Mouse (Mus musculus): ENCODE data around the gene Nlrp4c. TPM values are rescaled to one million over a fixed set of nuclear protein-coding genes. Genes with fewer than 3 reads are reported as not detected.

Gene Nlrp4c
- total and polyA plus RNA-seq, 2 experiments from 2014 or later = not detected

- H3K4me3 ChIP-seq (ENCODE audit: low read depth, low read length) = no peak overlapping the region
- ATAC-seq (ENCODE audit: low FRiP score) = no peak
- no peak overlapping the region for H3K9ac ChIP-seq (replicated peaks; ENCODE audit: low read length, poor library complexity, severe bottlenecking)
- H3K4me1 ChIP-seq (ENCODE audit: insufficient read depth, low read length) = no peaks in the 10 kb centered on the region; the same call in 1 of the 2 replicates
- no peak overlapping the region for H3K4me2 ChIP-seq (ENCODE audit: low read depth, low read length, poor library complexity, severe bottlenecking)
- no peaks in the 10 kb centered on the region for H3K27me3 ChIP-seq (ENCODE audit: insufficient read depth, low read length)
- WGBS = 56% methylated on average over 4 of the region's 4 CpGs
- no peak for TF ChIP-seq CTCF (IDR thresholded peaks at IDR 0.05)
- no peak overlapping the region for H3K27ac ChIP-seq (ENCODE audit: low read depth, low read length)
- no peak for DNase-seq (ENCODE audit: low spot score)
- peaks cover 18% of the 10 kb centered on the region for H3K36me3 ChIP-seq (ENCODE audit: insufficient read depth, low read length)
- peaks cover 14% of the 10 kb centered on the region; the same call in 1 of the 2 replicates for H3K9me3 ChIP-seq (ENCODE audit: low read length)
Observed at GRCm38 (mm10) chr7:6130346-6130745, 85.4 kb downstream of the Nlrp4c start.

DNA sequence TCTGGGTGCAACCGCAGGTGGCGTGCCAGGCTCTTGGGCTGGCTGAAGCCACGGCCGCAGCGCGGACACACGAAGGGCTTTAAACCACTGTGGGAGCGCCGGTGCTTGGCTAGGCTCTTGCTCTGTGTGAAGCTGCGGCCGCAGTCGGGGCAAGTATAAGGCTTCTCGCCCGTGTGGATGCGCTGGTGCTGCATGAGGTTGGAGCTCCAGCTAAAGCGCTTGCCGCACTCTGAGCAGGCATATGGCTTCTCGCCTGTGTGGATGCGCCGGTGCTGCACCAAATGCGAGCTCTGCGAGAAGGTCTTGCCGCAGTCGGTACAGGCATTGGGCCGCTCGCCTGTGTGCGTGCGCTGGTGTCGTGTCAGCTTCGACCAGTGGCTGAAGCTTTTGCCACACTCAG lies 87.7 kb downstream of the Nlrp4c start:
- H3K27me3 ChIP-seq (ENCODE audit: insufficient read depth, low read length) = no peaks in the 10 kb centered on the region
- no peak overlapping the region for H3K27ac ChIP-seq (ENCODE audit: low read depth, low read length)
- no peak overlapping the region for H3K4me3 ChIP-seq (ENCODE audit: low read depth, low read length)
- no peak overlapping the region for H3K4me2 ChIP-seq (ENCODE audit: low read depth, low read length, poor library complexity, severe bottlenecking)
- H3K4me1 ChIP-seq (ENCODE audit: insufficient read depth, low read length) = no peaks in the 10 kb centered on the region
- 82% methylated on average over 30 of the region's 30 CpGs for WGBS
- no peak for DNase-seq (ENCODE audit: low spot score)
- H3K9ac ChIP-seq (replicated peaks; ENCODE audit: low read length, poor library complexity, severe bottlenecking) = no peak overlapping the region
- H3K9me3 ChIP-seq (ENCODE audit: low read length) = peaks cover 14% of the 10 kb centered on the region; the same call in 1 of the 2 replicates
- no peak for TF ChIP-seq CTCF (IDR thresholded peaks at IDR 0.05)
- H3K36me3 ChIP-seq (ENCODE audit: insufficient read depth, low read length) = peaks cover 21% of the 10 kb centered on the region
- ATAC-seq (ENCODE audit: low FRiP score) = no peak

DNA sequence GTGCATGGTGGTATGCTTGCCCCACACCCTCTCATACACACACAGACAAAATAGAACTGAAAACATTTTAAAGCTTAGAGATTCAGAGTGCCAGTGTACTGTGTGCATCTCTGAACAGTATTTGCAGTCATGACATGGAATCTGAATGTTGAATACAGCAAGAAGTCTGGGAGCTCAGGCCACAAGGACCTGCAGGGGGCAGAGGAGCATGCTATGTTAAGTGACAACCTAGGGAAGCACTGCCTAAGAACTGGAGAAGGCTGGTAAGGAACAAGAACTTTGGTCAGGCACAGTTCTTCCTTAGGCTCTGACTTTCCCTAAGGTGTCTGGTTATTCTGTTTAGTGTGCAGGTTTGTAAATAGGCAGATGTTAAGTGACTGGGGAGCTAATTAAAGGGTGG lies 91.5 kb downstream of the Nlrp4c start:
- H3K27me3 ChIP-seq (ENCODE audit: insufficient read depth, low read length) = no peaks in the 10 kb centered on the region
- TF ChIP-seq CTCF (IDR thresholded peaks at IDR 0.05) = peak; percentile 40
- H3K27ac ChIP-seq (ENCODE audit: low read depth, low read length) = no peak overlapping the region
- no peak overlapping the region for H3K4me2 ChIP-seq (ENCODE audit: low read depth, low read length, poor library complexity, severe bottlenecking)
- H3K36me3 ChIP-seq (ENCODE audit: insufficient read depth, low read length) = peaks cover 26% of the 10 kb centered on the region
- ATAC-seq (ENCODE audit: low FRiP score) (no peak), DNase-seq (ENCODE audit: low spot score) (no peak)
- peaks cover 14% of the 10 kb centered on the region; the same call in 1 of the 2 replicates for H3K9me3 ChIP-seq (ENCODE audit: low read length)
- no peaks in the 10 kb centered on the region for H3K4me1 ChIP-seq (ENCODE audit: insufficient read depth, low read length)
- no peak overlapping the region for H3K4me3 ChIP-seq (ENCODE audit: low read depth, low read length)
- H3K9ac ChIP-seq (replicated peaks; ENCODE audit: low read length, poor library complexity, severe bottlenecking) = no peak overlapping the region

DNA sequence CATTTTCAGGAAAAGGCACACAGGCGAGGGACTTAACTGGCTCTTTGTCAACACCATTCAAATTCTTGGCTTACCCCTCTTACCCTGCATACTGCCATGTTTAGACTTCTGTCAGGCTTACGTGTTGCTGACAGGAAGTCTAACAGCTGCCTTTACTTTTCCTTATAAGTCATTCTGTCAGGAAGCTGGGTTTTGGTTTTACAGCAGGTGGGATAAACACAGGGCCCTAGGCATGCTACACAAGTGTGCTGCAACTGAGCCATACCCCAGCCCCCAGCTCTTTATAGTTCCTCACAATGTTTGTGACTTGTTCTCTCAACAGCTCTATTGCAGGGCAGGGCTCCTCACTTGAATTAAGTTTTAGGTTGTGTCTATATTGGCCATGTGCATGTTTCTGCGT lies 94.3 kb downstream of the Nlrp4c start:
- Histone ChIP-seq H3K36me3 (ENCODE audit: insufficient read depth, low read length) (peaks cover 9% of the 10 kb centered on the region; the same call in 1 of the 2 replicates), H3K4me1 (ENCODE audit: insufficient read depth, low read length) (no peaks in the 10 kb centered on the region), H3K9me3 (ENCODE audit: low read length) (no peaks in the 10 kb centered on the region), H3K27me3 (ENCODE audit: insufficient read depth, low read length) (no peaks in the 10 kb centered on the region), H3K4me2 (ENCODE audit: low read depth, low read length, poor library complexity, severe bottlenecking) (no peak overlapping the region), H3K4me3 (ENCODE audit: low read depth, low read length) (no peak overlapping the region), H3K27ac (ENCODE audit: low read depth, low read length) (no peak overlapping the region), H3K9ac (replicated peaks; ENCODE audit: low read length, poor library complexity, severe bottlenecking) (no peak overlapping the region)
- WGBS = 83% methylated on average over 3 of the region's 3 CpGs
- no peak for ATAC-seq (ENCODE audit: low FRiP score)
- no peak for TF ChIP-seq CTCF (IDR thresholded peaks at IDR 0.05)
- no peak for DNase-seq (ENCODE audit: low spot score)

- H3K4me3 ChIP-seq (ENCODE audit: low read depth, low read length) = no peak overlapping the region
- H3K9ac ChIP-seq (replicated peaks; ENCODE audit: low read length, poor library complexity, severe bottlenecking) = no peak overlapping the region
- DNase-seq (ENCODE audit: low spot score) (peak; percentile 70), ATAC-seq (ENCODE audit: low FRiP score) (no peak)
- H3K36me3 ChIP-seq (ENCODE audit: insufficient read depth, low read length) = peaks cover 6% of the 10 kb centered on the region; the same call in 1 of the 2 replicates
- TF ChIP-seq CTCF (IDR thresholded peaks at IDR 0.05) = no peak
- no peaks in the 10 kb centered on the region for H3K4me1 ChIP-seq (ENCODE audit: insufficient read depth, low read length)
- no peaks in the 10 kb centered on the region for H3K9me3 ChIP-seq (ENCODE audit: low read length)
- H3K27me3 ChIP-seq (ENCODE audit: insufficient read depth, low read length) = no peaks in the 10 kb centered on the region
- H3K4me2 ChIP-seq (ENCODE audit: low read depth, low read length, poor library complexity, severe bottlenecking) = no peak overlapping the region
- 60% methylated on average over 2 of the region's 2 CpGs for WGBS
- H3K27ac ChIP-seq (ENCODE audit: low read depth, low read length) = peak overlapping the region; percentile 21; the same call in 1 of the 2 replicates
Observed at GRCm38 (mm10) chr7:6143991-6144531, 99.1 kb downstream of the Nlrp4c start.

GRCm38 (mm10) chr7:6145423-6146188 lies 100.6 kb downstream of the Nlrp4c start:
- no peak overlapping the region for H3K9ac ChIP-seq (replicated peaks; ENCODE audit: low read length, poor library complexity, severe bottlenecking)
- no peak for TF ChIP-seq CTCF (IDR thresholded peaks at IDR 0.05)

More at GRCm38 (mm10) chr7:6145423-6146188, 100.6 kb downstream of the Nlrp4c start:
- H3K9me3 ChIP-seq (ENCODE audit: low read length) = no peaks in the 10 kb centered on the region
- H3K36me3 ChIP-seq (ENCODE audit: insufficient read depth, low read length) = 0 out of 2 replicates have a peak, but pooled peaks cover 2% of the 10 kb centered on the region
- no peaks in the 10 kb centered on the region for H3K27me3 ChIP-seq (ENCODE audit: insufficient read depth, low read length)
- no peak overlapping the region for H3K4me3 ChIP-seq (ENCODE audit: low read depth, low read length)
- ATAC-seq (ENCODE audit: low FRiP score) = no peak
- peak; percentile 17 for DNase-seq (ENCODE audit: low spot score)
- H3K4me2 ChIP-seq (ENCODE audit: low read depth, low read length, poor library complexity, severe bottlenecking) = no peak overlapping the region
- no peaks in the 10 kb centered on the region for H3K4me1 ChIP-seq (ENCODE audit: insufficient read depth, low read length)
- no peak overlapping the region for H3K27ac ChIP-seq (ENCODE audit: low read depth, low read length)
- 84% methylated on average over 8 of the region's 8 CpGs for WGBS

All from midbrain, postnatal 0 days (tissue).